Mouse (Mus musculus): Measurements from ENCODE around the gene Rbm3.

The Rbm3 gene

GRCm38 (mm10) chrX:8145153-8145991, at the start of gene Rbm3:
Rbm3 (minus strand) TSS chrX:8145880.
- DNase-seq (ENCODE audit: low spot score) = peak; percentile 68

DNA sequence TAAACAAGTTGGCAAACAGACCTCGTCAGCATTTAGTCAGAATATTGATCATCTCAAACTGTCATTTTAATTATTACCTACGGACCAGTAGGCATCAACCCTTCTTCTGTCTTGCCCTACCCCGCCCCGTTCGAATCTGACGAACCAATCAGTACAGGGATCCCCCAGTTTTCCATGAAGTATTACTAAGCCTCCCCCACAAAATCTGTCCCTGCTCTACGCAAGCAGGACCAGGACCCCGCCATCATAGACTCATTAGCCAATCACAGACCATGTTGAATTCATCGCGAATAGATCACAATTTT, 47.7 kb upstream of the Rbm3 start, which contains the start of gene Ebp:
Gene Ebp, minus strand, starts transcription at position 94 of the 305 bp plus-strand sequence.
- no peak for DNase-seq (ENCODE audit: low spot score)

DNA sequence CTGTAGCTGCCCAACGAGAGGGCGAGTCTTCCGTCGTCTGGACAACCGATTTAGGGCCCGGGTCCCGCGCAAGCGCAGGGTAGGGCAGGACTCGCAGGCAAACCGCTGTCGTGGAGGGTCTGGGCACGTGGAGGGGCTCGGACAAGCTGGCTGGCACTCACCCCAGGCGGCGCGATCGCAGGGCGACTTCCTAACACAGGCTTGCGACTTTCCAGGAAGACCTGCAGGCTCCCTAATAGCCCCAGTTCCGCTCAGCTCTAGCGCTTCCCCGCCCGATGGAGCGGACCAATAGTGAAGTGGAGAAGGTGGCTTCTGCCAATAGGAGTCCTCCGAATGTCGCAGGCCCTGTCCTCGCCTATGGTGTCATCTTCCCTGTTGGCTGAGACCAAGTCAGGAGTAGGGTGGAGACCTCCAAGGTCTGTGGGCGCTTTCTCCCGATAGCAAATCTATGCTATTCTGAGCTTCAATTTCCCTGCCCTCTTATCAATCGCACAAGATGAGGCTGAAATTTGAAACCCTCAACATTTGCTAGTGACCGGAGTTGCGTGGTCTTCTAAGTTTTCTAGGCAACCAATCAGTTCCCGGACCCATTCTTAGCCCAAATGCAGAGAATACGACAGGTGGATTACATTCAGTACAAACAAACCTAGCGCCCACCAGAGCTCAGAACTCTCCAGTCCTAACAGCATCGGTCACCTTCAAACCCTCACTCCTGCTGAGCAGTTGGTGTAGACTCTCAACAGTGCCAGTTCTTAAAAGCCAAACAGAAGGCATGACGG, 47.1 kb upstream of the Rbm3 start:
- DNase-seq (ENCODE audit: low spot score) = peak; percentile 77

DNA sequence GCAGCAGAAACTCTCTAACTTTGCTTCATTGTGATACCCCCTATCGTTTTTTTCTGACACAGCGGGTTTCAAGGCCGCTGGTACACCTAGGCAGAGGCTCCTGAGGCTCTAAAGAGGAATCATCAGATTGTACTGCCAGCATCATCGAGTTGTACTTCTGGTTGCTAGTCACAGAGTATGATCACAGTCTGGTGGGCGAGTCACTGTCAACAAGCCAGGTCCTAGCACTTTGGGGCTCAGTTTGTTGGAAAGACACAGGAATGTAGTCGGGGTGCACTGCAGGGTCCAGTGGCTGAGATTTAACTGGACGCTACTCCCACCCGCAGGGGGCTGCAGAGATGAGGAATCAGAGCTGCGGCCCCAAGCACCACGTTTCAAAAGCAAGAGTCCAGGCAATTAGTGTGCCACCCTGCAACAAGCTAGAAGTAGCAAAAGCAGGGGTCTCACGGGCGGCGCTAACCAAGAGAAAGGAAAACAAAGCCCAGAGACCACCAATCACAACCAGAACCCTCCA, 46.5 kb upstream of the Rbm3 start:
- DNase-seq (ENCODE audit: low spot score) = no peak

GRCm38 (mm10) chrX:8182871-8183540, 37.3 kb upstream of the Rbm3 start:
- DNase-seq (ENCODE audit: low spot score) = no peak

GRCm38 (mm10) chrX:8179646-8180045, 34.0 kb upstream of the Rbm3 start:
- DNase-seq (ENCODE audit: low spot score) = no peak

GRCm38 (mm10) chrX:8178871-8179270, 33.2 kb upstream of the Rbm3 start:
- no peak for DNase-seq (ENCODE audit: low spot score)

DNA sequence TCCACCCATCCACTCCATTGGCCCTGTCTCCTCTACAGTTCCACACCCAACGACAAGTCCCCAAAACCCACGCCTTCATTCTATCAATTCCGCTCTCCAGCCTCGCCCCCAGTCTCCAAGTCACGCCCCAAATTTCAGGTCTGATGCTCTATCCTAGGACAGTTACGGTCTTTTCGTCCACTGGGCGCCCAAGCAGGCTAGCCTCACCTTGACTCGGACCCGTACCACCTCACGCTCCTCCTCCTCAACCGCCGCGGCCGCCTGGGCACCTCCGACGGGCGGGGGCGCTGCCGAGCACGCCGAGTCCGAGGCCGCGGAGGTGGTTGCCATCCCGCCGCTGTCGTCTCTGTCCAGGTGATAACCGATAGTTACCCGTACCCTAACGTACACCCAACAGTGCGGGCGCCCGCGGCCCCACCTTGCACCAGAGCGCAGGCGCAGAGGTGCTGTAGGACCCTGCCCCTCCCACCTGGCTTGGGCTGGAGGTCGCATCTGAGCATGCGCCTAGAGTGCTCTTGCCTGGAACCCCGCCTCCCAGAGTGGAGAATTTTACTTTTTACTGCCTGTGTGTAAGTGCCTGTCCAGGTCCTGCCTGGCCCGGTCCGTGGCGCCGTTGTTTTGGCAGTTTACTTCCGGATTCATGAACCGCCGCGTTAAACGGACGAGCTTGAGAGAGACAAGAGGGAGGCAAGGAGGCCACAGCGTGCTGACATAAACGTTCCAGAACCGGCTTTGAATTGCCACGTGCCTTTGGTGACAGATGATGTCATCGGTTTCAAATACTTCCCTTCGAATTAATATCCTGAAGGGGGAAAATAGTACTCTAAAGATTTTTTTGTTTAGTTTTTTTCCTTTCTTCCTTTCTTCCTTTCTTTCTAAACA, 30.1 kb upstream of the Rbm3 start, which contains the start of gene Tbc1d25:
Gene Tbc1d25, minus strand, starts transcription at position 678 of the 882 bp plus-strand sequence.
- DNase-seq (ENCODE audit: low spot score) = peak; percentile 83

DNA sequence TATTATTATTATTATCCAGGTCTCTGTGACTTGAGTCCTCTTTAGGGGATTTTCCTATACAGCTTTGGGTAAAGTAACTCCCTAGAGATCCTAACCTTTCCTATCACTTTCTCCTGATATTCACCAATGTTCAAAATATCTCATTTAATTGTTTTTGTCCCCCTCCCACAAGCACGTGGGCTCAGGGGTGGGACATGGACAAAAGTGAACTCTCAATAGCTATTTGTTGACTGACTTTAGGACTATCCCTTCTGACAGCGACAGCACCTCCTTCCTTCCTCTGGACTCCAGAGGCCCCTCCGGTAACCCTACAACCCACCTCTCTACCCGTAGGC, 29.5 kb upstream of the Rbm3 start:
- DNase-seq (ENCODE audit: low spot score) = no peak

- no peak for DNase-seq (ENCODE audit: low spot score)
Measured at GRCm38 (mm10) chrX:8167716-8168647, 22.3 kb upstream of the Rbm3 start.

- peak; percentile 6 for DNase-seq (ENCODE audit: low spot score)
Measured at GRCm38 (mm10) chrX:8164471-8164870, 18.8 kb upstream of the Rbm3 start.

DNA sequence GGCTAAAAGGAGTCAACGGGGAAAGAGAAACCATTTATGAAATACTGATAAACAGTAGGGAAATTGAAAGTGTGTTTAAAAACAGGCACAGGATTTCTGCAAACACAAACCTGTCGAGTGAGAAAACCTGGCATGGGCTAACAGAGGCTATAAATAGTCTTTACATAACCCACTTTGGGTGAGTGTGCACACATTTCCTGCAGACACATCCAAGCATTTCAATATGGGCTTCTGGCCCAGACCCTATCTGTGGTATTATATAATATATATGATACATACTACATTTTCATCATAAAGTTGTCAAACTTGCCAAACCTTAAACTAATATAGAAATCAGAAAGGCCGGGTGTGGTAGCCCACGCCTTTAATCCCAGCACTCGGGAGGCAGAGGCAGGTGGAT, 17.4 kb upstream of the Rbm3 start:
- no peak for DNase-seq (ENCODE audit: low spot score)

DNA sequence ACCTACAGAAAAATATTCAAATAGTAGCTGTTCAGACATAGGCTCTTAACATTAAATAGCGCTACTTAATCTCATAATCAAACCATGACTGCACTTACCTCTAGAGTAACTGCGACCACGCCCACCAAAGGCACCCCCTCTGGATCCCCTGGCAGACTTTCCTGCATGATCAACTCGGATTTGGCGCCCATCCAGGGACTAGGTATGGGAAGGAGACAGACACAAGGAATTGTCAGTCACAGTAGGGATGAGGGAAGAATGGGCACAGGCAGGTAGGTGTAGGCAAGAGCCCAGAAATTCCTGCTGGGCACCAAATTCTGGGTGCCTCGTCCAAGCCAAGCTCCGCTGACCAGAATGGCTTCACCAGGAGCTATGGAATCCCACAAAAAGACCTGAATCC, 1.9 kb downstream of the Rbm3 start:
- no peak for DNase-seq (ENCODE audit: low spot score)

DNA sequence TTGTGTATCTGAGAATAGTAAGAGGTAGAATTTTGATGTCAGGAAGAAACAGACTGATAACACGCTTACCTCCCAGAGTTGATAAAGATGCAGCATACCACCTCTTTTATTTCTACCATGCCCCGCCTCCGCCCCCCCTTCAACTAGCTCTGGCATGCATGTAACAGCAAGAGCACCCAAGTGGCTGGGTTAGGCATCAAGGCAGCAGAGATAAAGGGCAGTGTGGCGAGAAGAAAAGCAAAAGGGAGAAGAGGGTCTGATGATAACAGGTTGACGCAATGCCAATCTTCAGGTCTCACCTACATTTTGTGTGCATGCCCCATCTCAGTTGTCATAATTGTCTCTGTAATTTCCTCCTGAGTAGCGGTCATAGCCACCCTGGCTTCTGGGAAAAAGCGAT, 2.7 kb downstream of the Rbm3 start:
- no peak for DNase-seq (ENCODE audit: low spot score)

DNA sequence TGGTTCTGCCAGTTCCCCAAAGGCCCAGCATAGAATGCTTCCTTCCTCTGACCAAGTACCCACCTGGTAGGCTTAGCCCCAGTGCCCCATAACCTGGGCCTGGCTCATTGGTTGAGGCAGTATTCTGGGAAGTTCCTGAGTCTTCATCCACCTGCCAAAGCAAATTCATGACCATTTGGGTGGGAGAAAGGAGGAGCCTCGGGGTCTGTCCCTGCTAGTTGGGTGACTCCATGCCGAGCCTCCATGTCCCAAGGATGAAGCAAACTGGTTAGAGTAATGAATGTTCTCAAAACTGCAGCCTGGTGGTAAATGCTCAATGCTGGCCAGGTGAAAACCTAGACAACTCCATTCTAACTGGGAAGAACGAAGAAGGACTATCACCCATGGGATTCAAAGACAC, 4.6 kb downstream of the Rbm3 start:
- no peak for DNase-seq (ENCODE audit: low spot score)

- no peak for DNase-seq (ENCODE audit: low spot score)
Measured at GRCm38 (mm10) chrX:8140446-8140845, 5.2 kb downstream of the Rbm3 start.

DNA sequence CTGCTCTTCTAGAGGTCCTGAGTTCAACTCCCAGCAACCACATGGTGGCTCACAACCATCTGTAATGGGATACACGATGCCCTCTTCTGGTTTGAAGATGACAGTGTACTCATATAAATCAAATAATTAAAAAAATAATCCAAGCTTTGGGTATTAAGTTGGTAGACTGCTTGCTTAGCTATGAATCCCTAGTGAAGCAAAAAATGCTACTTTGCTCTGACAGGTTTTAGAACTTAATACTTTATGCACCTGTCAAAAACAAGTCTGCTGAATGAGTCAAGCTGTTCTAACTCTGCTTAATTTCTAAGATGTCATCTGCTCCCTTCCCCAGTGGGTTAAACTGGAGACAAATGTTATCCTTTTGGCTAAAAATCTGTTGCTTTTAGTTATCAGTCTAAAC, 6.2 kb downstream of the Rbm3 start:
- no peak for DNase-seq (ENCODE audit: low spot score)

DNA sequence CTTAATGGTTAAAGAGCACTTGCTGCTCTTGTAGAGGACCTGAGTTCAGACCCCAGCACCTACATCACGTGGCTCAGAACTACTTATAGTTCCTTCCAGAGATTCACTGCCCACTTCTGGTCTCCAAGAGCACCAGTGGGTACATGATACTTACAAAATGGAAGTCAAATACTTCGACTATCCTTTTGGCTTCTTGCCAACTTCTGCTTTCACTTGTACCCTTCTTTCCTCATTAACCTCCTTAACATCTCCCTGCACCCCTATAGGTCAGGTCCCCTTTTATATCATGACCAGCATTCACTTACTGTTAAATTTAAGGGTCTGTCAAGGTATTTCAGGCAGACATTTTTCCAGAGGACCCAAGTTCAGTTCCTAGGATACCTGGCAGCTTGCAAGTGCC, 9.8 kb downstream of the Rbm3 start:
- DNase-seq (ENCODE audit: low spot score) = no peak

DNA sequence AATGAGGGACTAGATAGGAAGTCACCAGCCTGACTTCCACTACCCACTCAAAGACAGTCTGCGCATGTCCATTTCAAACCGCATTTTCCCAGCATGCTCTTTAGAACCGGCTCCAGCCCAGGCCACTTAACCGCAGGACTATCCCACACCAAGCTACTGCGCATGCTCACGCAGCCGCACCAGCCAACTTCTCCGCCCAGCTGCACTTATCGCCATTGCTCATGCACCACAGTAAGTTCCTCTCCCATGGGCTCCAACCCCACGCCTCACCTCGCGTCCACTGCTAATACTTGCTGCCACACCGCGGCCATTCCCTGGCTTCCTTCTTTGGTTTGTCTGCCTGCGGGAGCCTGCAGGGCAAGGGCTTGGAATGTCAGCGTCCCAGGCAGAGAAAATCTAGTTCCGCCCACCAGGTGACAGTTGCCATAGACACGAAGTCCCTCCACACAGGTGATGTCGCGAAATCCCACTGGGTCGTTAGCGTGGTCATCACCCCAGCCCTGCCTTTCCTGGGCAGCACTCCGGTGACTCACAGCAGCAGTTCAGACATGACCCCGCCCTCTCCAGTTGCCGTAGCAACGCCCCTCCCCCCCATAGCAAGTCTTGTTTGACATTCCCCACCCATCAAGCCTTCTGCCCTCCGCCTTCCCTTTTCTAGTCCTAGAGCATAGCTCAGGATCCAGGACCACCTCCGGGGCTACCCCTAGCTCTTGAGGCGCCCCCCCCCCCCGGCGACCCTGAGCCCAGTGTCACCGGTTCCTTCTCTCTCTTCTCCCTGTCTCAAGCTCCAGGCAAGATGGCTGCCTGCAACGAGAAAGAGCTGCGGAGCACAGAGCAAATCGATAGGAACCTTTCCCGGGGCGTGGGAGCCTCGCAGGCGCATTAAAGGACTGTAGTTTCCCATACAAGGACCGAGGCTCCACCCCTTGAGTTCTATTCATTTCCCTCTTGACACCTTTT, 13.4 kb downstream of the Rbm3 start, which contains the start of gene Wdr13:
Gene Wdr13, minus strand, starts transcription at position 876 of the 960 bp plus-strand sequence.
- DNase-seq (ENCODE audit: low spot score) = peak; percentile 89

All from ovary, adult 18-20 months (tissue).